Mouse (Mus musculus) kidney, adult 9 months (tissue): ENCODE measurements around the gene Ntn3.

Experiments
- DNase-seq: peaks from one replicate; pipeline ENCODE4 v3.0.0; 2022

Gene Ntn3

GRCm38 (mm10) chr17:24209043-24209915, at the start of gene Ntn3:
Gene Ntn3, minus strand, starts transcription at chr17:24209531.
- DNase-seq, result no peak

GRCm38 (mm10) chr17:24258981-24259380, 49.6 kb upstream of the Ntn3 start:
- DNase-seq, result no peak

GRCm38 (mm10) chr17:24252329-24252728, 43.0 kb upstream of the Ntn3 start:
- DNase-seq, result no peak

GRCm38 (mm10) chr17:24251320-24252069, 42.2 kb upstream of the Ntn3 start, which contains the start of gene Ccnf:
Gene Ccnf, minus strand, starts transcription at chr17:24251484.
- DNase-seq, result peak; percentile 97

GRCm38 (mm10) chr17:24250988-24251319, 41.6 kb upstream of the Ntn3 start:
- DNase-seq, result no peak

- no peak for DNase-seq
These were observed 39.3 kb upstream of the Ntn3 start for GRCm38 (mm10) chr17:24248641-24249040.

- DNase-seq, result no peak
These were observed 34.7 kb upstream of the Ntn3 start for GRCm38 (mm10) chr17:24244061-24244460.

GRCm38 (mm10) chr17:24243311-24243969, 34.1 kb upstream of the Ntn3 start:
- DNase-seq, result peak; percentile 43

- no peak for DNase-seq
These were observed 27.6 kb upstream of the Ntn3 start for GRCm38 (mm10) chr17:24236921-24237320.

- no peak for DNase-seq
These were observed 27.1 kb upstream of the Ntn3 start for GRCm38 (mm10) chr17:24236479-24236878.

GRCm38 (mm10) chr17:24227941-24228340, 18.6 kb upstream of the Ntn3 start:
- DNase-seq, result no peak

GRCm38 (mm10) chr17:24226721-24227120, 17.4 kb upstream of the Ntn3 start:
- no peak for DNase-seq

GRCm38 (mm10) chr17:24225851-24226250, 16.5 kb upstream of the Ntn3 start:
- no peak for DNase-seq

GRCm38 (mm10) chr17:24224741-24225140, 15.4 kb upstream of the Ntn3 start:
- no peak for DNase-seq

GRCm38 (mm10) chr17:24223513-24223912, 14.2 kb upstream of the Ntn3 start:
- no peak for DNase-seq

- DNase-seq, result no peak
These were observed 13.3 kb upstream of the Ntn3 start for GRCm38 (mm10) chr17:24222653-24223052.

GRCm38 (mm10) chr17:24220435-24221411, 11.4 kb upstream of the Ntn3 start, which contains the start of gene Tedc2:
Gene Tedc2, minus strand, starts transcription at chr17:24220851.
- DNase-seq, result peak; percentile 98

GRCm38 (mm10) chr17:24216836-24217235, 7.5 kb upstream of the Ntn3 start:
- DNase-seq, result no peak

- DNase-seq, result no peak
These were observed 3.9 kb upstream of the Ntn3 start for GRCm38 (mm10) chr17:24213186-24213585.

- no peak for DNase-seq
These were observed 3.2 kb upstream of the Ntn3 start for GRCm38 (mm10) chr17:24212441-24213018.

GRCm38 (mm10) chr17:24211631-24212440, 2.5 kb upstream of the Ntn3 start:
- DNase-seq, result peak; percentile 50
